Mouse (Mus musculus) CH12F3 (cell line): ENCODE measurements around the gene Pdgfc.
"Not testable (repeated sequence)": the region's sequence is repeated elsewhere in the genome, so short reads cannot be mapped to it uniquely, and the experiment has no call there.

Experiments
- in situ Hi-C: fragments of 300-500 bp; cut with MboI; formaldehyde crosslinking; loops from 2 replicates; pipeline ENCODE4 v1.14.3; 2020; ENCODE audit warnings: low sequenced_read_pairs

Pdgfc gene

DNA sequence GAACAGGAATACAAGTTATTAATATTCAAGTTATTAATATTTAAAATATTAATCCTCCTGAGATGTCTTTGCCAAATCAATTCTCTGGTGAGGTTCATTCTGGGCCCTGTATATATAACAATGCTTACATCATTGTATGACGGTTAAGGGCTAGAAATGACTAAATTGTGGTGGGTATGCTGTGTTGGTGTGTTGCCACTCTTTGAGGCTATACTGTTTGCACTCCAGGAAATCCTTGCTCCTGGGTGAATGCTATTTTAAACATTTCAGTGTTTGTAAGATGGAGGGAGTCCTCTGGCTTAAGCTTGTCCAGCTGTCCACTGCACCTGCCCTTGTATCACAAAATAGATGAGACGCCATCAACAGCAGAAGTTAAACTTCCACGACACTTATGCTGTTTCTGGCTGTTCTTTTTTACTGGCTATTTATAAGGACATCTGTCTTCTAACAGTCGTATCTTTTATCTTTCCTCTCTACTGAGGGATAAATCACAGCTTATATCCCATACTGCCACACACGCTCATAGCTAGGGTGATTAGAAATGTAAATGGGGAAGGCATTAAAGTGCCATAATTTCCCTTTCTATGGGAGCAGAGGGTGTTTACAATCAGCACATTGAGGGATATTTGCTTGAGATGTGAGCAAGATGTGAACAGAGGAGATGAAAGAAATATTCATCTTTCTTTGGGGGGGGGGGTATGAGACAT, 9.3 kb downstream of the Pdgfc start:
- in situ Hi-C loops = no loop called here

DNA sequence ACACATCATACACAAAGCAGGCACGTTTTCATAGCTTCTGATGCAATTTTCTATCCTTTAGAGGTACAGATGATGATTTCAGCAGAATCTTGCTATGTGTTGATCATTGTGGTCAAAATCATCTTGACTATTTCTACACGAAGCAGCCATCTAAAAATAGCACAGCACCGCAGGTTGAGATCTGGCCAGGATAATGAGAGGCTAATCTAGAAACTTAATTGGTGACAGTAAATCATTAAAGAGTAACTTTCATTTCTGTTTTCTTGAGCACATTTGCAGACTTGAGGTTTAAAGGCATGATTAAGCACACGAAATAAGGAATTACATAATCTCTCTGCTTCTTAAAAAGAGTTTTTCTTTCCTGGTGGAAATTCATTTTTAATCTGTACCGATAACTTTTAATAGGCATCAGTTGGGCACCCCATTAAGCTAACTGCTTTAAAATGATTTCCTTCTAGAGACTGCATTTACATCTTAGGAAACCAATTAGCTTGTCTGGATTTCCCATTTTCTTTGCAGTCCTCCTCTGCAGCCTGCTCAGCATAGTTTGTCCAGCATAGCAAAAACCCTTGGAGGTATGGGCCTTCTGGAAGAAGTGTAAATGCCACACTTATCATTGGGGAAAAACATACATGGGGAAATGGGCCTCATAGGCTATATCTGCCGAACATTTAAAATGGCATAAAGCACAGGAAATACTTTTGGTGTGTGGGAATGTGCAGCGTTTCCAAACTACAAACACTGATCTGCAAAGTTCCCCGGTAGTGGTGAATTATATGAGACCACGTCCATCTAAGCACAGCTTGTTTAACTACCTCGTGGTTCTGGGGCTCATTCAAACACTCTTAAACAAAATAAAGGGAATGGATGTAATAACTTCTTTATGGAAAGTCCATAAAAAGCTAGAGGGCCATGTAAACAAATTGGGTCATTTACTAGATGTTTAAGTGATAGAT, 10.7 kb downstream of the Pdgfc start:
- in situ Hi-C loops = no loop called here

GRCm38 (mm10) chr3:81051522-81051921, 15.3 kb downstream of the Pdgfc start:
- in situ Hi-C loops = no loop called here

GRCm38 (mm10) chr3:81052422-81052821, 16.2 kb downstream of the Pdgfc start:
- in situ Hi-C loops = no loop called here

GRCm38 (mm10) chr3:81054074-81054473, 17.9 kb downstream of the Pdgfc start:
- in situ Hi-C loops = no loop called here

GRCm38 (mm10) chr3:81057719-81058118, 21.5 kb downstream of the Pdgfc start:
- in situ Hi-C loops = no loop called here

DNA sequence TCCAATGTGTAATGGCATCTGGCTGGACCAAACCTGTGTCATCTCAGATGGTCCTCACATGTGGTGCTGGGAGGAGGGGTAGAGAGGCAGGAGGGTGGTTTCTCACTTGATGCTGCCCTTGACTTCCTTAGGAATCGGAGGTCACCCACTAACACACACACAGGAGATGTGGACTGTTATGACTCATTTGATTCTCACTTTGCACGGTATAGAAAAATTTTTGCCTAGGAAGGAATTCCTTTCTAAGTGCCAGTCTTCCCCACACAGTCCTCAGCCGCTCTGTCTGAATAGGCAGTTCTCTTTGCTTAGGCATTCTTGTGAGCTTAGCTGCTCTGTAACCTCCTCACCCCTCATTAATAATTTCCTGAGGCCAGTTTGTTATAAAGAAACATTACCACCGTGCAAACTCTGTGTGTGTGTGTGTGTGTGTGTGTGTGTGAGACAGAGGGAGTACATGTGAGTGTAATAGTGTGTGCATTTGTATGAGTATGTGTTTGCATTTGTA, 22.4 kb downstream of the Pdgfc start:
- in situ Hi-C loops = no loop called here

GRCm38 (mm10) chr3:81068550-81068949, 32.3 kb downstream of the Pdgfc start:
- in situ Hi-C loops = no loop called here

GRCm38 (mm10) chr3:81101136-81101535, 64.9 kb downstream of the Pdgfc start:
- in situ Hi-C loops = no loop called here

DNA sequence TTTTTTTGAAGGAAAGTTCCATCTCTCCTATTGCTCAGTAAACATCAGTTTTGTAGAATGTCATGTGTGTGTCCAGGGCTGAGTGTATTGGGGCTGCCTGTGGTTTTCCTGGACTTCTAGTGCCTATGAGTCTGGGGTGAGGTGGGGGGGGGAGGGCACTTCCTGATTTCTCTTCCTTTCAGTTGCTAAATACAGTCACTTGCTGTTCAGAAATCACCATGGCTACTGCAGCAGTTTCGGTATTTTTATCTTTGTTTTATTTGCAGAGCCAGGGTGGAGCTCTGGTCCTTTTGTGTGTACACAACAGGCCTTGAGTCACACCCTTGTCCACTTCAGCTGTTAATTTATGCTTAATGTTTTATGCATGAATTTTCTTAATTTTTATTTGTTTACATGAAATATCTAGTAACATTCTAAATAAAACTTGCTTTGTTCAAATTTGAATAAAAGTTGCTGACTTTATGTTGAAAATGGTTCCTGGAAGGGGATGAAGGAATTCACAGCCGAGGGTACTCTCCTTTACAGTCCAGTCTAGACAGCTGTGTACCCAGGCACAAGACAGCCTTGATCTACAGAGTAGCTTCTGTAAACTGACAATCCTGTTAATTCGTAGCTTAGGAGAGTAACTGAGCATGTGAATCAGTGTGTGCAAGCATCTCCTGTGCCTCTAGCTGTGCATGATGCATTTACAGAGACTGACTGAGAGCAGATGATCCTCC, 66.1 kb downstream of the Pdgfc start:
- in situ Hi-C loops = no loop called here

DNA sequence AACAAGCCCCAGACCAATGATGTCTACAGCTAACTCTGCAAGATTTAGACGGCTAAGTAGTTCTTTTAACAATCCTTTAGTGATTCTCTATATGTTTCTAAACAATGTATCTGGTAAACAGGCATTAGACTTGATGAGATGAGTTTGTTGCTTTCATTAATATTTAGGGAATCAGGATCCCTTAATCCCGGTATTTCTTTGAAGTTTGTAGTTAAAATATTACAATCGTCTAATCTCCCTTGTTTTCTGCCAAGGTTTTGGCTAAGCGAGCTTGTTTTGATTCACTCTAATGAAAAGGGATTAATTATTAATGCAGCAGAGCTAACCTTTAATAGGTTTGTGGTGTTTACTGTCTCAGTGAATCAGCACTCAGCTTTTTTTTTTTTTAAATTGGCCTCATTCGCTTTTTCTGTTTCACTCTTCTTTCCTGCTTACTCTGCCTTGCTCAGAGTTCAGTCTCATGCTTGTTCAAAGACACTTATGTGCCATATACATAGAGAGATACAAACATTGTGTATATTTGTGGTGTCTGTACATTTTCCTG, 66.7 kb downstream of the Pdgfc start:
- in situ Hi-C loops = no loop called here

DNA sequence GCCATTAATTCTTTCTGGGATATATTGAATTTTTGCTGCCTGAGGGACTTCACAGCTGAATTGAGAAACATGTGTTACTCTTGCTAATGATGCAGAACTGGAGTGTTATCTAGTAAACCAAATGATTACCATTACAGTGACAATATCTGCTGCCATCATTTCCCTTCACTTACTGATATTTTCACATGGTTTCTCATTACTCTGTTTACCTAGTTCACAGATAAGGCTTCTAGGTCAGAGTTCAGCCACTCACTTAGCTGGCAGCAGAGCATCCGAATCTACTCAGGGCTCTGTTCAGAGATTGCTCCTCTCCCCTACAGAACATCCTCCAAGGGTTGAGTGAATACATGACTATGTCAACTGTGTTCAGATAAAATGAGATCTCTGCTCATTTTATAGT, 71.3 kb downstream of the Pdgfc start:
- in situ Hi-C loops = no loop called here

- in situ Hi-C loops = no loop called here
Observed at GRCm38 (mm10) chr3:81110968-81111367, 74.8 kb downstream of the Pdgfc start.

GRCm38 (mm10) chr3:81112892-81113291, 76.7 kb downstream of the Pdgfc start:
- in situ Hi-C loops = no loop called here

GRCm38 (mm10) chr3:81120664-81121063, 84.4 kb downstream of the Pdgfc start:
- in situ Hi-C loops = no loop called here

DNA sequence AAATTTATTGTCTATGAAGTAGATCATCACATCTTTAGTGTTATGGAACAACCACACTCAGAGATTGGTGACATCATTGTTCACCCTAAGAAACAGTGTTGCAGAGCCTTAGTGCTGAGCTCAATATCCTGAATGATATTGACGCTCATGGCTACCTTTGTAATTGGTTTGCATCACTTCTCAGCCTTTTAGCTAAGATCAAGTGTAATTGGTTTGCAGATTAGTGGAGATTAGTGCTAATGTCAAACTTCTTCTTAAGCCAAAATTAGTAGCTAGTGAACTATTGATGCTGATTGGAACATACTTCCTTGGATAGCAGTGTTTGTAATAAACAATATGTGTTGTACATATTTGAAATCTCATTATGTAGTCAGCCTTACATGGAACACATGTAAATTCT, 85.5 kb downstream of the Pdgfc start:
- in situ Hi-C loops = no loop called here

DNA sequence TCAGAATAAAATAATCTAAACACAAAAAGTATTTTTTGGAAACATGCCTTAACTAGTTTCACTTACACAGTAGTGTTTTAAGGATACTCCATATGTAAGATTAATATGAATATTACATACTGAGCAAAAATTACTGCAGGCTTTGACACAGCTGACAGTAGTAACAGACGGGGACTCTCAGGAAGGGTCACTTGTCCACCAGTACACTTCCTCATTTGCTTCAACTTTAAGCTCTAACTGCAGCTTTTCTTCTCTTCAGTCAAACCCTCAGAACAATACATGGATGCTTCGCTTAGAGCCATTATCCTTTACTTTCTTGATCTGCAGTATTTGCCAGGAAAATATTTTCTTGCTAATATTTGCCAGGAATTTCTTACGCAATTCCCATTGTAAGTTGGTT, 87.2 kb downstream of the Pdgfc start:
- in situ Hi-C loops = no loop called here

- in situ Hi-C loops = no loop called here
Observed at GRCm38 (mm10) chr3:81127013-81127412, 90.8 kb downstream of the Pdgfc start.

DNA sequence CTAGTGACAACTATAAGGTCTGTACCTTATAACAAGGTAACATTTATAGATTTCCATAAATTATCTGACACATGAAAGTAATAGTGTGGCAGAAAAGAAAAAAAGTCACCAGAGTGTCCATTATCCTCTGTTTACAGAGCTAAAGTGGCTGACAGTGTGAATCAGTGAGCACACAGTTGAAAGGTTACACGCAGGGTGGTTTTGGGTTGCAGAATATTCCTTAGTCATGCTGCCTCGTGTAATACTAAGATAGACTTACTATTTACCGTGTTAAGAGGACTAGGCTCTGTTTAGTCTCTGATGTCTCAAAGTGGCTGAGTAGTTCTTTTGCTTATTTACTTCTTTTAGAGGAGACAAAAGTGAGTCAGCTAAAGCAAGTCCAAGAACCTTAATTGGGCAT, 100.8 kb downstream of the Pdgfc start:
- in situ Hi-C loops = no loop called here

GRCm38 (mm10) chr3:81138030-81138429, 101.8 kb downstream of the Pdgfc start:
- in situ Hi-C loops = not testable (repeated sequence)

- in situ Hi-C loops = no loop called here
Observed at GRCm38 (mm10) chr3:81143730-81144129, 107.5 kb downstream of the Pdgfc start.
